Mouse (Mus musculus) stomach, embryonic 14.5 days (tissue): ENCODE data around the gene Lypd5. TPM values are rescaled to one million over a fixed set of nuclear protein-coding genes. Genes with fewer than 3 reads are reported as not detected.

Experiments
- microRNA-seq: library from miRNA; unstranded; fragments of <30 nt; microRNA quantifications from one replicate; pipeline ENCODE4, GENCODE M21; 2016
- polyA plus RNA-seq: library from polyadenylated mRNA; unstranded; fragments of >200 nt; fragmentation: Nextera tagmentation; extraction: Ambion mirVana; gene quantifications from 2 replicates; pipeline ENCODE4 v1.2.1, GENCODE M21; 2014

Lypd5 gene
- polyA plus RNA-seq, 1 experiment from 2014 or later, result not detected

Small RNAs within 50 kb of the gene (microRNA-seq; reads per million reads assigned to microRNA genes)
- not detected for gene Gm27592

Other genes starting within 250 kb of the Lypd5 start
- 5.4 and 6.3 TPM in 2 replicates for gene Zfp112, start 236.9 kb upstream of the Lypd5 start, polyA plus RNA-seq
- gene Zfp235, start 215.0 kb upstream of the Lypd5 start, polyA plus RNA-seq, result 21.7 and 22.2 TPM in 2 replicates
- gene Zfp114, start 174.1 kb upstream of the Lypd5 start, polyA plus RNA-seq, result 5.9 and 8.0 TPM in 2 replicates
- gene Zfp111, start 137.8 kb upstream of the Lypd5 start, polyA plus RNA-seq, result 13.5 and 14.9 TPM in 2 replicates
- gene Zfp109, start 111.6 kb upstream of the Lypd5 start, polyA plus RNA-seq, result 6.3 and 6.4 TPM in 2 replicates
- 4.5 and 4.7 TPM in 2 replicates for gene Zfp108, start 94.4 kb upstream of the Lypd5 start, polyA plus RNA-seq
- 8.3 and 9.7 TPM in 2 replicates for gene Zfp93, start 78.8 kb upstream of the Lypd5 start, polyA plus RNA-seq
- 35.3 and 42.7 TPM in 2 replicates for gene Zfp61, start 48.0 kb upstream of the Lypd5 start, polyA plus RNA-seq
- gene Zfp94, start 32.5 kb upstream of the Lypd5 start, polyA plus RNA-seq, result 10.6 and 13.2 TPM in 2 replicates
- 0.41 TPM in 1 of 2 replicates, not detected in the other for gene Tescl, start 15.3 kb upstream of the Lypd5 start, polyA plus RNA-seq
- gene Kcnn4, start 21.1 kb downstream of the Lypd5 start, polyA plus RNA-seq, result 2.4 and 3.0 TPM in 2 replicates
- 23.2 and 26.6 TPM in 2 replicates for gene Smg9, start 50.4 kb downstream of the Lypd5 start, polyA plus RNA-seq
- gene Irgc1, start 103.1 kb downstream of the Lypd5 start, polyA plus RNA-seq, result not detected in 2 replicates
- gene Plaur, start 113.3 kb downstream of the Lypd5 start, polyA plus RNA-seq, result 12.6 and 14.7 TPM in 2 replicates
- gene Cadm4, start 132.8 kb downstream of the Lypd5 start, polyA plus RNA-seq, result 1.4 and 1.5 TPM in 2 replicates
- 28.5 and 30.9 TPM in 2 replicates for gene Zfp428, start 157.8 kb downstream of the Lypd5 start, polyA plus RNA-seq
- gene AC161166.1, start 163.3 kb downstream of the Lypd5 start, polyA plus RNA-seq, result 0.21 and 0.29 TPM in 2 replicates
- 8.9 and 9.0 TPM in 2 replicates for gene Irgq, start 181.5 kb downstream of the Lypd5 start, polyA plus RNA-seq
- gene Pinlyp, start 196.9 kb downstream of the Lypd5 start, polyA plus RNA-seq, result 0.73 and 1.3 TPM in 2 replicates
- 93.0 and 110 TPM in 2 replicates for gene Xrcc1, start 197.1 kb downstream of the Lypd5 start, polyA plus RNA-seq
- 36.6 and 40.1 TPM in 2 replicates for gene Ethe1, start 238.3 kb downstream of the Lypd5 start, polyA plus RNA-seq
- 3.5 and 4.0 TPM in 2 replicates for gene Zfp575, start 238.4 kb downstream of the Lypd5 start, polyA plus RNA-seq